7 mouse cellular contexts compared by ENCODE assay signal in genomic region chr9:14498896-14499705, GRCm38 (mm10). TPM values are rescaled to one million over a fixed set of nuclear protein-coding genes. Genes with fewer than 3 reads are reported as not detected.
DNase-seq lines count a peak whose midpoint lies in the region; ATAC-seq and TF ChIP-seq lines count a peak whose summit lies in the region.

No protein-coding gene starts in this region.

- no peak for ATAC-seq in forebrain, embryonic 15.5 days (replicated peaks)
- no peak for ATAC-seq in liver, postnatal 0 days

- H3K9me3 ChIP-seq in forebrain, embryonic 15.5 days = no peaks in the 10 kb centered on the region
- no peaks in the 10 kb centered on the region for H3K9me3 ChIP-seq in liver, postnatal 0 days (ENCODE audit: low read length)

- peak; percentile 15 to 23 for DNase-seq in spleen, postnatal 36 days (ENCODE audit: low spot score in 2 of 2)
- DNase-seq in spleen, postnatal 4 days (ENCODE audit: low spot score in 2 of 2) = no peak
- DNase-seq in liver, postnatal 0 days = no peak
- DNase-seq in thymus, postnatal 4 days = peak; percentile 10
- no peak for DNase-seq in adrenal gland, adult 2 months
- DNase-seq in adrenal gland, adult 8-10 months = no peak

- H3K36me3 ChIP-seq in forebrain, embryonic 15.5 days = peaks cover 16% of the 10 kb centered on the region
- H3K36me3 ChIP-seq in liver, postnatal 0 days (replicated peaks; ENCODE audit: insufficient read depth, low read length) = peaks cover 17% of the 10 kb centered on the region

- no peak for TF ChIP-seq CTCF in liver, postnatal 0 days (IDR thresholded peaks at IDR 0.05; ENCODE audit: low read depth)

- no peak overlapping the region for H3K9ac ChIP-seq in forebrain, embryonic 15.5 days (replicated peaks)
- no peak overlapping the region for H3K9ac ChIP-seq in liver, postnatal 0 days (replicated peaks)

- TF ChIP-seq EP300 in liver, postnatal 0 days (IDR thresholded peaks at IDR 0.05; ENCODE audit: low read depth) = no peak

- WGBS in forebrain, embryonic 15.5 days = 88% methylated on average over 4 of the region's 4 CpGs
- WGBS in liver, postnatal 0 days (ENCODE audit: insufficient replicate concordance) = 67% methylated on average over 4 of the region's 4 CpGs

- no peaks in the 10 kb centered on the region for H3K27me3 ChIP-seq in forebrain, embryonic 15.5 days
- no peaks in the 10 kb centered on the region for H3K27me3 ChIP-seq in liver, postnatal 0 days (ENCODE audit: insufficient read depth, low read length)

- no peak overlapping the region for H3K27ac ChIP-seq in forebrain, embryonic 15.5 days (replicated peaks)
- H3K27ac ChIP-seq in liver, postnatal 0 days (ENCODE audit: low read depth) = no peak overlapping the region

- peak overlapping the region; percentile 89 for H3K4me3 ChIP-seq in forebrain, embryonic 15.5 days
- no peak overlapping the region for H3K4me3 ChIP-seq in liver, postnatal 0 days (ENCODE audit: low read depth, low read length)

- H3K4me1 ChIP-seq in forebrain, embryonic 15.5 days = peaks cover 20% of the 10 kb centered on the region
- peaks cover 8% of the 10 kb centered on the region for H3K4me1 ChIP-seq in liver, postnatal 0 days (ENCODE audit: insufficient read depth)

- peak overlapping the region; percentile 67 for H3K4me2 ChIP-seq in forebrain, embryonic 15.5 days (replicated peaks)
- H3K4me2 ChIP-seq in liver, postnatal 0 days (ENCODE audit: low read depth, low read length) = peak overlapping the region; percentile 97

RNA-seq across cellular contexts. Expression of gene Kdm4d, which starts 1.2 kb away (rescaled TPM):
- 0.45 and 0.52 TPM in 2 replicates for polyA plus RNA-seq in forebrain, embryonic 15.5 days (2015; fragmentation: Nextera tagmentation; extraction: Ambion mirVana)
- 0.05 and 0.06 TPM in 2 replicates for polyA plus RNA-seq in liver, postnatal 0 days (2015; fragmentation: Nextera tagmentation; extraction: Ambion mirVana)
- total RNA-seq in adrenal gland, adult 2 months (2021) = under 1 TPM; 0.29 to 0.41 TPM
- 0.36 and 0.37 TPM in 2 replicates for polyA plus RNA-seq in adrenal gland, adult 2 months (2012; rRNA removed)
- under 1 TPM; 0.35 to 0.45 (median 0.40) TPM for total RNA-seq in adrenal gland, adult 8-10 months (2022)

RNA-seq across cellular contexts. Expression of gene Cwc15, which starts 1.3 kb away (rescaled TPM):
- polyA plus RNA-seq in forebrain, embryonic 15.5 days (2015; fragmentation: Nextera tagmentation; extraction: Ambion mirVana) = 163 and 170 TPM in 2 replicates
- 69.6 and 74.3 TPM in 2 replicates for polyA plus RNA-seq in liver, postnatal 0 days (2015; fragmentation: Nextera tagmentation; extraction: Ambion mirVana)
- total RNA-seq in adrenal gland, adult 2 months (2021) = 100 to 1,000 TPM; 120 to 145 TPM
- 2.1 and 2.5 TPM in 2 replicates for polyA plus RNA-seq in adrenal gland, adult 2 months (2012; rRNA removed)
- 100 to 1,000 TPM; 111 to 117 (median 112) TPM for total RNA-seq in adrenal gland, adult 8-10 months (2022)

Comparison
In these comparisons a context has a peak if more than half of its experiments do, and no peak if none do; other contexts are left out.
1. DNase-seq: peak in spleen, postnatal 36 days (2 of 2) and thymus, postnatal 4 days (single experiment); none in spleen, postnatal 4 days (0 of 2), liver, postnatal 0 days (single experiment), adrenal gland, adult 2 months (single experiment) and adrenal gland, adult 8-10 months (single experiment).
2. RNA of gene Cwc15, which starts 1.3 kb away (polyA plus RNA-seq): 163 to 170 TPM in forebrain, embryonic 15.5 days and 69.6 to 74.3 TPM in liver, postnatal 0 days; 2.1 to 2.5 TPM in adrenal gland, adult 2 months; every median in the first group is over 10 times any median in the second.